Mouse (Mus musculus): ENCODE measurements at regions not wholly inside any gene's neighbourhood (a gene's known extent, or its start where the extent isn't known, plus 50 kb on each side); places are given as distances from the start of the nearest gene placed in this dataset.
"Not testable (repeated sequence)": the region's sequence is repeated elsewhere in the genome, so short reads cannot be mapped to it uniquely, and the experiment has no call there.

GRCm38 (mm10) chr3:109224526-109224925 is 101.6 kb downstream of the Slc25a24 start:
- peak in 1 of 2 experiments; percentile 34 for DNase-seq (ENCODE audit: low spot score in 2 of 2)

GRCm38 (mm10) chr3:109234275-109234674 is 106.2 kb upstream of the Vav3 start:
- DNase-seq (ENCODE audit: low spot score in 2 of 2): no peak

- no peak for DNase-seq (ENCODE audit: low spot score in 2 of 2)
Measured at GRCm38 (mm10) chr3:109236918-109237317, 103.5 kb upstream of the Vav3 start.

- DNase-seq (ENCODE audit: low spot score in 2 of 2): no peak
Measured at GRCm38 (mm10) chr3:109243491-109243890, 97.0 kb upstream of the Vav3 start.

- DNase-seq (ENCODE audit: low spot score in 2 of 2): peak in 1 of 2 experiments; percentile 44
Measured at GRCm38 (mm10) chr3:109248801-109249200, 91.7 kb upstream of the Vav3 start.

- no peak for DNase-seq (ENCODE audit: low spot score in 2 of 2)
Measured at GRCm38 (mm10) chr3:109249359-109249758, 91.1 kb upstream of the Vav3 start.

GRCm38 (mm10) chr3:109249989-109250388 is 90.5 kb upstream of the Vav3 start:
- no peak for DNase-seq (ENCODE audit: low spot score in 2 of 2)

- no peak for DNase-seq (ENCODE audit: low spot score in 2 of 2)
Measured at GRCm38 (mm10) chr3:109251716-109252115, 88.7 kb upstream of the Vav3 start.

GRCm38 (mm10) chr3:109254001-109254630 is 86.3 kb upstream of the Vav3 start:
- no peak for DNase-seq (ENCODE audit: low spot score in 2 of 2)

- no peak for DNase-seq (ENCODE audit: low spot score in 2 of 2)
Measured at GRCm38 (mm10) chr3:109254957-109255356, 85.5 kb upstream of the Vav3 start.

- no peak for DNase-seq (ENCODE audit: low spot score in 2 of 2)
Measured at GRCm38 (mm10) chr3:109256723-109257122, 83.7 kb upstream of the Vav3 start.

- DNase-seq (ENCODE audit: low spot score in 2 of 2): not testable (repeated sequence)
Measured at GRCm38 (mm10) chr3:109266947-109267346, 73.5 kb upstream of the Vav3 start.

- DNase-seq (ENCODE audit: low spot score in 2 of 2): no peak
Measured at GRCm38 (mm10) chr3:109270783-109271182, 69.7 kb upstream of the Vav3 start.

- DNase-seq (ENCODE audit: low spot score in 2 of 2): peak; percentile 55 to 78
Measured at GRCm38 (mm10) chr3:109273074-109273801, 67.2 kb upstream of the Vav3 start.

- DNase-seq (ENCODE audit: low spot score in 2 of 2): no peak
Measured at GRCm38 (mm10) chr3:109273802-109274155, 66.7 kb upstream of the Vav3 start.

- DNase-seq (ENCODE audit: low spot score in 2 of 2): no peak
Measured at GRCm38 (mm10) chr3:109279086-109279485, 61.4 kb upstream of the Vav3 start.

- DNase-seq (ENCODE audit: low spot score in 2 of 2): no peak
Measured at GRCm38 (mm10) chr3:109286590-109286989, 53.9 kb upstream of the Vav3 start.

Data from left cerebral cortex, adult 9 months (tissue).